Mouse (Mus musculus) left cerebral cortex, postnatal 25 days (tissue): ENCODE measurements around the gene Cltb. TPM values are rescaled to one million over a fixed set of nuclear protein-coding genes. Genes with fewer than 3 reads are reported as not detected.

Experiments used
- DNase-seq, 2 experiments: peaks; one replicate each; pipeline ENCODE4 v3.0.0; 2022; ENCODE audit warnings: low spot score in 2 of 2, mixed read lengths in 1 of 2
- intact Hi-C: fragments of 180-260 bp; cut with DNase I; formaldehyde crosslinking; loops from one replicate; pipeline ENCODE4 v1.15.1; 2025
- total RNA-seq, 2 experiments: library from RNA; stranded (reverse); gene quantifications; 2 replicates each; pipeline ENCODE4 v1.2.3; 2021

Cltb gene
- total RNA-seq, 2 experiments from 2014 or later, result 308 to 312 TPM

- DNase-seq, result no peak
- intact Hi-C loops, result no loop called here
These were observed 12.5 kb downstream of the Cltb start for GRCm38 (mm10) chr13:54598622-54599143.

GRCm38 (mm10) chr13:54596870-54597269 is 14.3 kb downstream of the Cltb start:
- intact Hi-C loops, result no loop called here

GRCm38 (mm10) chr13:54596107-54596690 is 14.9 kb downstream of the Cltb start:
- no peak for DNase-seq
- intact Hi-C loops, result no loop called here

More at GRCm38 (mm10) chr13:54596870-54597269, 14.3 kb downstream of the Cltb start:
- no peak for DNase-seq

GRCm38 (mm10) chr13:54593617-54594016 is 17.5 kb downstream of the Cltb start:
- no peak for DNase-seq
- intact Hi-C loops, result no loop called here

- intact Hi-C loops, result loop anchor here (2.0 kb wide), 1 partner anchor 19 kb away; the partner anchor contains the start of gene Cltb
These were observed 19.3 kb downstream of the Cltb start for GRCm38 (mm10) chr13:54591776-54592356.

GRCm38 (mm10) chr13:54589996-54590951 is 20.9 kb downstream of the Cltb start, which contains the start of the genes Nop16 and Higd2a:
TSS of gene Nop16 (minus strand) at chr13:54590090.
TSS of gene Higd2a (plus strand) at chr13:54590207.
- intact Hi-C loops, result loop anchor here (1.0 to 2.0 kb wide), 2 partner anchors 21 to 25 kb away; partner anchors contain the start of genes 4833439L19Rik and Cltb
- DNase-seq, result peak; percentile 97 to 99

More at GRCm38 (mm10) chr13:54591776-54592356, 19.3 kb downstream of the Cltb start:
- no peak for DNase-seq

- intact Hi-C loops, result no loop called here
- DNase-seq, result no peak
These were observed 21.6 kb downstream of the Cltb start for GRCm38 (mm10) chr13:54589414-54589995.

- intact Hi-C loops, result no loop called here
- DNase-seq, result no peak
These were observed 25.3 kb downstream of the Cltb start for GRCm38 (mm10) chr13:54585831-54586230.

- intact Hi-C loops, result no loop called here
- no peak for DNase-seq
These were observed 28.3 kb downstream of the Cltb start for GRCm38 (mm10) chr13:54582860-54583259.

GRCm38 (mm10) chr13:54582126-54582525 is 29.0 kb downstream of the Cltb start:
- DNase-seq, result no peak
- intact Hi-C loops, result no loop called here

- DNase-seq, result no peak
- intact Hi-C loops, result no loop called here
These were observed 29.8 kb downstream of the Cltb start for GRCm38 (mm10) chr13:54581385-54581784.

- peak in 1 of 2 experiments; percentile 33 for DNase-seq
- intact Hi-C loops, result no loop called here
These were observed 33.3 kb downstream of the Cltb start for GRCm38 (mm10) chr13:54577652-54578507.

GRCm38 (mm10) chr13:54575489-54575888 is 35.7 kb downstream of the Cltb start:
- intact Hi-C loops, result no loop called here
- DNase-seq, result no peak

GRCm38 (mm10) chr13:54574854-54575481 is 36.2 kb downstream of the Cltb start, which contains the start of gene Arl10:
TSS of gene Arl10 (plus strand) at chr13:54575015.
- intact Hi-C loops, result loop anchor here (1.0 kb wide), 1 partner anchor 49 kb away; no protein-coding TSS in a partner anchor

GRCm38 (mm10) chr13:54572621-54573020 is 38.5 kb downstream of the Cltb start:
- intact Hi-C loops, result no loop called here

More at GRCm38 (mm10) chr13:54574854-54575481, 36.2 kb downstream of the Cltb start, which contains the start of gene Arl10:
- peak; percentile 69 to 80 for DNase-seq

GRCm38 (mm10) chr13:54571637-54572036 is 39.5 kb downstream of the Cltb start:
- intact Hi-C loops, result no loop called here
- no peak for DNase-seq

More at GRCm38 (mm10) chr13:54572621-54573020, 38.5 kb downstream of the Cltb start:
- no peak for DNase-seq

GRCm38 (mm10) chr13:54570736-54571135 is 40.4 kb downstream of the Cltb start:
- intact Hi-C loops, result no loop called here
- DNase-seq, result no peak

GRCm38 (mm10) chr13:54569282-54569681 is 41.9 kb downstream of the Cltb start:
- intact Hi-C loops, result no loop called here

More at GRCm38 (mm10) chr13:54569282-54569681, 41.9 kb downstream of the Cltb start:
- no peak for DNase-seq
